Mouse (Mus musculus): ENCODE data around the gene Gm20388.

The Gm20388 gene

GRCm38 (mm10) chr8:124306574-124306973 is 4395.9 kb downstream of the Gm20388 start:
- DNase-seq (ENCODE audit: low spot score): no peak

GRCm38 (mm10) chr8:124307700-124308099 is 4397.1 kb downstream of the Gm20388 start:
- DNase-seq (ENCODE audit: low spot score): no peak

GRCm38 (mm10) chr8:124310509-124310908 is 4399.9 kb downstream of the Gm20388 start:
- DNase-seq (ENCODE audit: low spot score): no peak

- no peak for DNase-seq (ENCODE audit: low spot score)
These were observed 4400.5 kb downstream of the Gm20388 start for GRCm38 (mm10) chr8:124311111-124311510.

- no peak for DNase-seq (ENCODE audit: low spot score)
These were observed 4401.1 kb downstream of the Gm20388 start for GRCm38 (mm10) chr8:124311723-124312122.

GRCm38 (mm10) chr8:124312228-124312627 is 4401.6 kb downstream of the Gm20388 start:
- no peak for DNase-seq (ENCODE audit: low spot score)

GRCm38 (mm10) chr8:124314803-124315202 is 4404.2 kb downstream of the Gm20388 start:
- DNase-seq (ENCODE audit: low spot score): no peak

GRCm38 (mm10) chr8:124316466-124317136 is 4406.0 kb downstream of the Gm20388 start:
- peak; percentile 78 for DNase-seq (ENCODE audit: low spot score)

GRCm38 (mm10) chr8:124317191-124317682 is 4406.6 kb downstream of the Gm20388 start:
- no peak for DNase-seq (ENCODE audit: low spot score)

- DNase-seq (ENCODE audit: low spot score): no peak
These were observed 4407.2 kb downstream of the Gm20388 start for GRCm38 (mm10) chr8:124317821-124318220.

GRCm38 (mm10) chr8:124318612-124319315 is 4408.1 kb downstream of the Gm20388 start:
- DNase-seq (ENCODE audit: low spot score): no peak

- DNase-seq (ENCODE audit: low spot score): no peak
These were observed 4408.6 kb downstream of the Gm20388 start for GRCm38 (mm10) chr8:124319316-124319652.

- DNase-seq (ENCODE audit: low spot score): no peak
These were observed 4410.7 kb downstream of the Gm20388 start for GRCm38 (mm10) chr8:124321227-124321840.

GRCm38 (mm10) chr8:124323356-124323755 is 4412.7 kb downstream of the Gm20388 start:
- peak; percentile 43 for DNase-seq (ENCODE audit: low spot score)

GRCm38 (mm10) chr8:124328259-124328658 is 4417.6 kb downstream of the Gm20388 start:
- no peak for DNase-seq (ENCODE audit: low spot score)

- no peak for DNase-seq (ENCODE audit: low spot score)
These were observed 4419.0 kb downstream of the Gm20388 start for GRCm38 (mm10) chr8:124329690-124330089.

GRCm38 (mm10) chr8:124330433-124330832 is 4419.8 kb downstream of the Gm20388 start:
- peak; percentile 35 for DNase-seq (ENCODE audit: low spot score)

- DNase-seq (ENCODE audit: low spot score): no peak
These were observed 4420.5 kb downstream of the Gm20388 start for GRCm38 (mm10) chr8:124331094-124331493.

GRCm38 (mm10) chr8:124331706-124332105 is 4421.1 kb downstream of the Gm20388 start:
- no peak for DNase-seq (ENCODE audit: low spot score)

GRCm38 (mm10) chr8:124336302-124336701 is 4425.7 kb downstream of the Gm20388 start:
- DNase-seq (ENCODE audit: low spot score): no peak

- DNase-seq (ENCODE audit: low spot score): no peak
These were observed 4429.1 kb downstream of the Gm20388 start for GRCm38 (mm10) chr8:124339742-124340141.

GRCm38 (mm10) chr8:124340360-124341068 is 4429.9 kb downstream of the Gm20388 start:
- no peak for DNase-seq (ENCODE audit: low spot score)
